Mouse (Mus musculus) erythroblast, embryonic 14.5 days (primary cell): ENCODE measurements around the gene Dnah1. TPM values are rescaled to one million over a fixed set of nuclear protein-coding genes. Genes with fewer than 3 reads are reported as not detected.

Experiments
- H3K27me3 ChIP-seq: 2 replicates; pipeline ENCODE4 v1.6.1; 2012; ENCODE audit warnings: inconsistent platforms; ENCODE audit not compliant: control insufficient read depth
- H3K36me3 ChIP-seq: 2 replicates; pipeline ENCODE4 v1.6.1; 2012; ENCODE audit warnings: mild to moderate bottlenecking, inconsistent platforms; ENCODE audit not compliant: control insufficient read depth
- H3K4me1 ChIP-seq: 2 replicates; pipeline ENCODE4 v1.6.1; 2012; ENCODE audit warnings: inconsistent platforms; ENCODE audit not compliant: control insufficient read depth
- H3K4me3 ChIP-seq: replicated peaks from 2 replicates; pipeline ENCODE3; 2012; ENCODE audit warnings: moderate library complexity, mild to moderate bottlenecking, inconsistent platforms
- H3K9me3 ChIP-seq: 2 replicates; pipeline ENCODE4 v1.6.1; 2012; ENCODE audit warnings: low read length, inconsistent platforms, mixed read lengths; ENCODE audit not compliant: control insufficient read depth
- GATA1 ChIP-seq: IDR thresholded peaks from 2 replicates; pipeline ENCODE4 v1.6.1; 2012; ENCODE audit warnings: low read length, inconsistent platforms, mixed read lengths
- TAL1 ChIP-seq: IDR thresholded peaks from 3 replicates; pipeline ENCODE4 v1.6.1; 2012; ENCODE audit warnings: low read length, inconsistent platforms, mixed read lengths
- polyA plus RNA-seq: library from polyadenylated mRNA; stranded (reverse); fragments of >175 nt; gene quantifications from 2 replicates; pipeline ENCODE4 v1.2.3, GENCODE M21; 2012

The Dnah1 gene
- polyA plus RNA-seq, 1 experiment, result not detected

DNA sequence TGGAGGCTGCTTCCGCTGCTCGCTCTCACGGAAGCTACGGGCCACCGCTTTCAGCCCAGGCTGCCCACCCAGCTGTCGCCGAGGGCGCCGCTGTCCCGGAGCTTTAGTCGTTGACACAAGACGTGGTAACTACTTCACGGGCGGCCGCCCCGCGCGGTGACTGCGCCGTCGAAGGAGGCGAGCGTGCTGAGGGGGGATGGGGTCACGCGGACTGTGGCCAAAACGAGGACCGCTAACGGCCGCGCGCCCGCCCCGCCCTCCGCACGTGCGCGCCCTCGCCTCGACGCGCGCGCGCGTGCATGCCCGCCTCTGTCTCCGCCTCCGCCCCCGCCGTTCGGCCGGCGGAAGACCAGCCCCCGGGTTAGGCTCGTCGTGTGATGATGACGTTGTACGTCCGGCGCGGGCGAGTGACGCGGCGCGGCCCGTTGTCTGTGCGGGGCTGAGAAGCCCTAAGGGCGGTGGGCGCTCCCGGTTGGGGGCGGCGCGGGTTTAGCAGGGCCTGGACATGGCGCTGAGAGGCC lies 72.6 kb downstream of the Dnah1 start, which contains the start of the genes Phf7 and Bap1:
Gene Phf7, minus strand, starts transcription at position 234 of the 521 bp plus-strand sequence.
Gene Bap1, plus strand, starts transcription at position 367 of the 521 bp plus-strand sequence.
- Histone ChIP-seq H3K36me3 (peaks cover 44% of the 10 kb centered on the region), H3K27me3 (no peaks in the 10 kb centered on the region), H3K4me1 (peaks cover 39% of the 10 kb centered on the region), H3K4me3 (peak within 1 kb of the TSS; percentile 79), H3K9me3 (no peaks in the 10 kb centered on the region)
- no peak for TF ChIP-seq TAL1

DNA sequence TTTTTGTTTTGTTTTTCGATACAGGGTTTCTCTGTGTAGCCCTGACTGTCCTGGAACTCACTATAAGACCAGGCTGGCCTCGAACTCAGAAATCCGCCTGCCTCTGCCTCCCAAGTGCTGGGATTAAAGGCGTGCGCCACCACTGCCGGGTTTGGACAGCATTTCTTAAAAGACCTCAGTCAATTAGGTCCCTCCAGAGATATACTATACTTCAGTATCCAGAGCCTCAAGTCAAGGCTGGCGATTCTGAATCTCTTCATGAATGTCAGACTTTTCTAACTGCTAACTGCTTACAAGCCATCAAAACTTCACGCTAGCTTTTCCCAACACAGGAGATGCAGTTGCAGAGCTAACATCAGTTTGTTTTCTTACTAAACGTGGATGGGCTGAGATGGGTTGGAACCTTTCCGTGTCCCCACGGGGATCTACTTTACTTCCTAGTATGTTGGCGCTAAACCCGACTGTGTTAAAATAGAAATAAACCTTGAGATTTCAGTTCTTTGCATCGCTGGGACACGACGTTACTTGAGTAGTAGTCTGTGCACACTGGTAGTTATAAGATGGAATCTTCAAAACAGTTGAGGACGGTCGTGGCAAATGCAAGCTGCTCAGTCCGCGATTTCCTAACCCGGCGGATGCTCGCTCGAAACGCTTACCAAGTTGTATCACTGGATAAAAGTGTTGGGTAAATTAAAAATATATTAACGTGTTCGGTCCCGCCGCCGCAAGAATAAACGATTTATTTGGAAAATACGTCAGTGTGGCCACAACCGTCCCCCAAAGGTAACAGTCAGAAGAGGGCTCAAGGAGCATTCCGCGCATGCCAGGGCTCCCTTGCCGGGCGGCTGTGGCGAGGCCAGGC lies 73.2 kb downstream of the Dnah1 start:
- TF ChIP-seq GATA1, result no peak
- TF ChIP-seq TAL1, result no peak

DNA sequence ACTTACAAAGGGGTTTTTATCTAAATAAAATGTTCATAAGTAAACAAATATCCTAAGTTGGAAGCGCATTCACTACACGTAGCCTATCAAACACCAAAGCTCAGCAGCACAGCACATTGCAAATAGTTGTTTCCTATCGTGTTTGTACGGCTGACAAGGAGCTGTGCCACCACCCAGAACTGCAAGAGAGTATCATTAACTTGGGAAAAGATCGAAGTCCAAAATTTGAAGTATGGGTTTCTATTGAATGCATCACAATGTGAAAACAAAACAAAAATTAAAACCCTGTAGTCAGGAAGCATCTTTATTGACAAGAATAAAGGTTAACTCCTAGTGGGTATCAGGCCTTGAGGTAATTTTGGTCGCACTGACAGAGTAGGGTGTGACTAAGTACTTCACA lies 75.3 kb downstream of the Dnah1 start:
- no peaks in the 10 kb centered on the region for H3K9me3 ChIP-seq
- no peak for TF ChIP-seq GATA1
- TF ChIP-seq TAL1, result no peak
- H3K27me3 ChIP-seq, result no peaks in the 10 kb centered on the region
- H3K4me3 ChIP-seq, result no peak overlapping the region
- peaks cover 16% of the 10 kb centered on the region for H3K36me3 ChIP-seq
- peaks cover 34% of the 10 kb centered on the region for H3K4me1 ChIP-seq

More for the DNA sequence above, 73.2 kb downstream of the Dnah1 start:
- Histone ChIP-seq H3K4me1 (peaks cover 39% of the 10 kb centered on the region), H3K4me3 (peak overlapping the region; percentile 79), H3K36me3 (peaks cover 37% of the 10 kb centered on the region), H3K27me3 (no peaks in the 10 kb centered on the region), H3K9me3 (no peaks in the 10 kb centered on the region)

DNA sequence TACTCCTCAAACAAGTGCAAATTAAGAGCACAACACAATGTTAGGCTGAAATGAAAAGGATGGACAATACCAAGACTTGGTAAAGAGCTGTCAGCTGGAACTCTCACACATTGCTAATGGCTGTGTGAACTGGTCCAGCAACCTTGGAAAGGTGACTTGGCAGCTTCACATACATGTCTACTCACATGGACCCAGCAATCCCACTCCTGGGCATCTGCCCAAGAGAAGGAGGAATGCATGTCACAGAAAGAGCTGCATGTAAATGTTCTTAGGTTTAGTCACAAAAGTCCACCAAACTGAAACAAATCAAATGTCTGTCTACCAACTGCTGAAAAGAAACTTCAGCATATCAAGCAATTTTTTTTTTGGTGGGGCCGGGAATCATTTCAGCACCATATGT lies 77.8 kb downstream of the Dnah1 start:
- H3K4me3 ChIP-seq, result no peak overlapping the region
- no peak for TF ChIP-seq TAL1
- no peak for TF ChIP-seq GATA1
- peaks cover 18% of the 10 kb centered on the region for H3K4me1 ChIP-seq
- no peaks in the 10 kb centered on the region for H3K9me3 ChIP-seq
- H3K27me3 ChIP-seq, result no peaks in the 10 kb centered on the region
- H3K36me3 ChIP-seq, result peaks cover 2% of the 10 kb centered on the region; the same call in 1 of the 2 replicates

DNA sequence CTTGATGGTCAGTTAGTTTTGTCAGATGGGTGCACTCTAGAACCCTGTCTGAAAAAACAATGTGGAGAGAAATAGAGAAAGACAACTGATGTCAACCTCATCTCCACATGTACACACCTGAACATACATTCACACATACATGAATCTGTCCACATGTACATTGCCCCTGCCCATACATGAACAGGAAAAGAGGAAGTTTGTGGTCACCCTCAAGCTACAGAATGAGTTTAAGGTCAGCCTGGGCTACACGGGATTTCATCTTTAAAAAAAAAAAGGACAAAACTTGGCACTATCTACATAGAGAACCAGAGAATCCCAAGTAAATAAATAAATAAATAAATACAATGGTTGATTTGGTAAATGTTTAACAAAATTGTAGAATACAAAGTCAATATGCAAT lies 78.9 kb downstream of the Dnah1 start:
- Histone ChIP-seq H3K27me3 (no peaks in the 10 kb centered on the region), H3K4me3 (no peak overlapping the region), H3K36me3 (peaks cover 2% of the 10 kb centered on the region; the same call in 1 of the 2 replicates), H3K9me3 (no peaks in the 10 kb centered on the region), H3K4me1 (peaks cover 11% of the 10 kb centered on the region)
- TF ChIP-seq GATA1 (no peak), TAL1 (no peak)

DNA sequence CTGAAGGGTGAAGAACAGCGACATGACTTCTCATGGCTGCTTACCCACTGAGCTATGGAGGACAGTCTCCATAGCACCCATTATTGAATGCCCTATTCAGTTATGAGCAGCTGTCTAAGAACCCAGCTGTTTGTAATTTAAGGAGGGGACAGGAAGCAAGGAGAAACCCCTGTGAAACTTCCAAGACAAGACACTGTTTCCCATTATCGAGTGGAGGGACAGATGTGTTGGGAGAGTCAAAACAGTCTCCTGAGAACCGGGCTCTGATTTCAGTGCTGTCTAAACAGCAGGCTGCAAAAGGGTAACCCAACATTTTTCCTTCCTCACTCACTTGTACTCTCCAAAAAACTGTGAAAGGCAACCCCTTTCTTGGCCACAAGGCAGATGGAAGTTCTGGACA lies 83.2 kb downstream of the Dnah1 start:
- Histone ChIP-seq H3K9me3 (no peaks in the 10 kb centered on the region), H3K27me3 (no peaks in the 10 kb centered on the region), H3K4me1 (no peaks in the 10 kb centered on the region), H3K36me3 (peaks cover 2% of the 10 kb centered on the region; the same call in 1 of the 2 replicates), H3K4me3 (no peak overlapping the region)
- TF ChIP-seq TAL1 (no peak), GATA1 (no peak)

DNA sequence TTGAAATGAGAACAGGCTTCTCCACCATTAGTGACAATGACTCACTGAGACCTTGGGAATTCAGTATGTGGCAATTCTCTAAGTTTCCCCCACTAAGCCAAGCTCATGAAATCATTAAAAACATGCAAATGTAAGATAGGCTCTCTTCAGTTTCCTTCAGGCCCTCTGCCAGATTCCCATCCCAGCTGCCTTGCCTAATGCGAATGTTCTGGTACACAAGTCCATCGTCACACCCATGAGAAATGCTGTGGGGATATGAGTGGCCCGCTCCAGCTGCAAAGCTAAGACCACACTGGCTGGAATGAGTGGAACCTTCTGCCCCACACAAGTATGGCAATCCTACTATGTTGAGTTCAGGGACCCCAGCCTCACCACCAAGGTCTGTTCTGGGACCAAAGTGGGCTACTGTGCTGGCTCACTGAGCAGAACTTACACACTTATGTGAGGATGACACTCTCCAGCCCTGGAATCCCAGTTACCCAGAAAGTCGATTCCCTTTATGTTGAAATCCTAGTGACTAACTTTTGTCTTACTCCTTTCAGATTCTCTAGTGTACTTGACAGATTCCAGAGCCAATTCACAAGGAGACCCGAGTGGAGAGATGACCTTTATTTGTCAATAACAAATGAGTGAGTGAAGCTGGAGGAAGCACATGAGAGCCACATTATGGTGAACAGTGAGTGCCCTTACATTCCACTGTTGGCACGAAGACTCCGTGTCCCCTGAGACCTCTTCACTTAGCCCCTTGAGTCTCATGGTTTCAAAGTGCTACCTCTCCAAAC lies 86.4 kb downstream of the Dnah1 start:
- peaks cover 2% of the 10 kb centered on the region; the same call in 1 of the 2 replicates for H3K36me3 ChIP-seq
- H3K27me3 ChIP-seq, result peaks cover 11% of the 10 kb centered on the region
- no peak overlapping the region for H3K4me3 ChIP-seq
- peaks cover 1% of the 10 kb centered on the region; the same call in 1 of the 2 replicates for H3K4me1 ChIP-seq
- no peaks in the 10 kb centered on the region for H3K9me3 ChIP-seq
- TF ChIP-seq GATA1 (no peak), TAL1 (no peak)

DNA sequence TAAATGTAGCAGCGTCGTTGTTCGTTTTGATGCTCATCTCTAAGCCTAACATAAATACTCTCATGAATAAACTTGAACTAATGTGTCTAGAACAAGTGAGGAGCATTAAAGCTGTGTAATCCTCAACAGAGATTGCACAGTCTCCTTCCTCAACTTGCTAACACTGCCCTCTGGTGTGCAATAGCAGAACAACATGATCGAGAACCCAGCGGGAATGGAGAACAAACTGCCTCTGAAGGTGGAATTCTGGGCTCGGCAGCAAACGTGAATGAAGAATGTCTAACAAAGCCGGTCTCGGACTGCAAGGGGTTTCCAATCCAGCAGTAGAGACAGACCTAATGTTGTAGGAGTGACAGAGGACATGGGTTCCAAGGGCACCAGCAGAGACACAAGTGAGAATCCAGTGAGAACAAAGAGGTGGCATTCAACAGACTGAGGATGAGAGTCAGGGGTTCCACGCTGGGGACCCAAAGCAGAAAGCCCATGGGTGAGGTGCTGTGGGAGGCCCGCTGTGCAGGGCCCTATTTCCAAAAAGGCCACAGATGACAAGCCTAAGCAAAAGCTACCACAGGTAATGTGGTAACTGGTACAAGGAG lies 89.6 kb downstream of the Dnah1 start:
- Histone ChIP-seq H3K9me3 (no peaks in the 10 kb centered on the region), H3K36me3 (no peaks in the 10 kb centered on the region; the same call in 1 of the 2 replicates), H3K27me3 (peaks cover 28% of the 10 kb centered on the region), H3K4me1 (peaks cover 1% of the 10 kb centered on the region; the same call in 1 of the 2 replicates), H3K4me3 (no peak overlapping the region)
- TF ChIP-seq TAL1, result no peak
- no peak for TF ChIP-seq GATA1
